Mouse (Mus musculus) leukemia stem cell, adult 10-12 weeks (primary cell): Measurements from ENCODE around the gene Trp63. TPM values are rescaled to one million over a fixed set of nuclear protein-coding genes. Genes with fewer than 3 reads are reported as not detected.

ENCODE experiments used
- polyA plus RNA-seq: library from polyadenylated mRNA; stranded (reverse); fragments of >175 nt; gene quantifications from 2 replicates; pipeline ENCODE4 v1.2.3, GENCODE M21; 2012; ENCODE audit warnings: low replicate concordance

Gene Trp63
- polyA plus RNA-seq = 0.11 TPM in 1 of 2 replicates, not detected in the other

DNA sequence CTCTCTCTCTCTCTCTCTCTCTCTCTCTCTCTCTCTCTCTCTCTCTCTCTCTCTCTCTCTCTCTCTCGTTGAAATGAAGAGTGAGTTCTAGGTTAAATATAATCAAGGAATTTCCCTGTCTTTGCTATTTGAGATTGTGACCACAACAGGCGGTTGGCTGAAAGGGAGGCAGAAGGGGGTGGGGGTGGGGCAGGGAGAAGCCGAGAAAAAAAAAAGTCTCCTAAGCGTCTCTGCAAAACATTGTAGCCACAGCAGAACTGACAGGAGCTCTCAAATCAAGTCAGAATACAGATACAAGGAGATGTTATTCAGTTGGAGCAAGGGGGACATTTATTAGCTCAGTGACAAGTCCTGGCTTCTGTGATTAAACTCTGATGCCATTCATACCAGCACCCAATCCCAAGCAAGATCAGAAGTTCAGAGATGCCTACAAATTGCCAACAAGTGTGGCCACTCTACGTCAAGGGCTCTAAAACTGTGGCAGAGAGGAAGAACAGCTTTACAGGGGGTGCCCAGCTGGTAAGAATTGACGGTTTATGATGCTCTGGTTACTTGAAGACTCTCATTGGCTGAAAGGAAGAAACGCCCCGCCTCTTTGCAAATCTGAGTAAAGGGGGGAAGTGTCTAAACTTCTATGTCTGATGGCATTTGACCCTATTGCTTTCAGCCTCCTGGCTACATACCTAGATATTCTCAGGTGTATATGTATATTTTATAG lies at the start of gene Trp63:
Gene Trp63, plus strand, starts transcription at position 233 of the 718 bp plus-strand sequence.

